Mouse (Mus musculus) limb, embryonic 14.5 days (tissue): ENCODE measurements around the gene Dab2ip. TPM values are rescaled to one million over a fixed set of nuclear protein-coding genes. Genes with fewer than 3 reads are reported as not detected.

Source experiments
- ATAC-seq: fragments of 200-750 bp; cut with Nextera tagmentation; 2 replicates; pipeline ENCODE4 v1.8.0; 2017; ENCODE audit warnings: low read depth, moderate number of reproducible peaks, moderate TSS enrichment; ENCODE audit not compliant: low FRiP score
- DNase-seq: peaks from one replicate; pipeline ENCODE4 v3.0.0-alpha.2; 2015; ENCODE audit warnings: low spot score
- H3K27ac ChIP-seq: fragments of 300-500 bp; sonication (generic); replicated peaks from 2 replicates; pipeline ENCODE4 v1.5.1; 2014; ENCODE audit warnings: low read depth, mild to moderate bottlenecking, low read length, moderate library complexity, mixed read lengths
- H3K27me3 ChIP-seq: fragments of 300-500 bp; sonication (generic); 2 replicates; pipeline ENCODE4 v1.6.1; 2014; ENCODE audit warnings: low read length, mixed read lengths; ENCODE audit not compliant: control insufficient read depth, insufficient read depth
- H3K36me3 ChIP-seq: fragments of 300-500 bp; sonication (generic); 2 replicates; pipeline ENCODE4 v1.6.1; 2014; ENCODE audit warnings: mild to moderate bottlenecking, low read length, moderate library complexity, mixed read lengths; ENCODE audit not compliant: control insufficient read depth, insufficient read depth
- H3K4me1 ChIP-seq: fragments of 300-500 bp; sonication (generic); 2 replicates; pipeline ENCODE4 v1.6.1; 2014; ENCODE audit warnings: antibody characterized with exemption, low read length, mixed read lengths; ENCODE audit not compliant: control insufficient read depth, insufficient read depth
- H3K4me2 ChIP-seq: fragments of 300-500 bp; sonication (generic); replicated peaks from 2 replicates; pipeline ENCODE4 v1.6.1; 2014; ENCODE audit warnings: low read depth, mild to moderate bottlenecking, low read length, moderate library complexity; ENCODE audit not compliant: severe bottlenecking
- H3K4me3 ChIP-seq: fragments of 300-500 bp; sonication (generic); replicated peaks from 2 replicates; pipeline ENCODE4 v1.5.1; 2014; ENCODE audit warnings: low read length
- H3K9ac ChIP-seq: fragments of 300-500 bp; sonication (generic); 2 replicates; pipeline ENCODE4 v1.6.1; 2014; ENCODE audit warnings: mild to moderate bottlenecking, low read depth, low read length, moderate library complexity; ENCODE audit not compliant: severe bottlenecking
- H3K9me3 ChIP-seq: fragments of 300-500 bp; sonication (generic); 2 replicates; pipeline ENCODE4 v1.6.1; 2016; ENCODE audit warnings: low read length; ENCODE audit not compliant: control insufficient read depth
- POLR2A ChIP-seq: fragments of 200-500 bp; IDR thresholded peaks from 2 replicates; pipeline ENCODE4 v1.8.0; 2012; ENCODE audit warnings: inconsistent platforms, mild to moderate bottlenecking, moderate library complexity, borderline replicate concordance; ENCODE audit not compliant: insufficient read depth, insufficient read length; ENCODE audit errors: extremely low read depth
- WGBS: fragments of 180-500 bp; shearing (Covaris S2); extraction: QIAGEN DNeasy Blood & Tissue Kit; methylation state at CpG from one replicate; pipeline ENCODE4 v1.1.7; 2014; 5-methylcytosine and 5-hydroxymethylcytosine counted together
- polyA plus RNA-seq, 2 experiments: library from polyadenylated mRNA; depleted of rRNA in 1 of 2; stranded (reverse) in 1 of 2; unstranded in 1 of 2; fragments of >200 nt; fragmentation: Nextera tagmentation in 1 of 2; extraction: Ambion mirVana in 1 of 2; gene quantifications; 2 replicates each; pipeline versions ENCODE4 v1.2.1 to v1.2.3; 2012 to 2014

Gene Dab2ip
- polyA plus RNA-seq, 2 experiments = 62.2 to 69.8 TPM

DNA sequence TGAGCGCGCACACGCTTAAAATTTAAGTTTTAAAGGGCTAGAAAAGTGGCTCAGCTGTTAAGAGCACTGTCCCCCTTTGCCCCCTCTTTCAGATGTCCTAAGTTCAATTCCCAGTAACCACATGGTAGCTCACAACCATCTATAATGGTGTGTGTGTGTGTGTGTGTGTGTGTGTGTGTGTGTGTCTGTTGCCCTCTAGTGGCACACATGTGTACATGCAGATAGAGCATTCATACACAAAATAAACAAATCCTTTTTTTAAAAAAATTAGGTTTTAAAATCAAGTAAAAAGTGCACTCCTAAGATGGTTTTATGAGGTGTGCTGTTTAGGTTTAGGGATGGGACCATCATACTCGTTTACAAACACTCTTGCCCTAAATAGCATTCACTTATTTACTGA lies 45.8 kb upstream of the Dab2ip start:
- Histone ChIP-seq H3K9me3 (no peaks in the 10 kb centered on the region), H3K4me3 (no peak overlapping the region), H3K9ac (no peak overlapping the region), H3K4me1 (peaks cover 54% of the 10 kb centered on the region), H3K4me2 (no peak overlapping the region), H3K36me3 (no peaks in the 10 kb centered on the region), H3K27me3 (no peaks in the 10 kb centered on the region), H3K27ac (no peak overlapping the region)
- ATAC-seq (no peak), DNase-seq (no peak)
- WGBS = 94% methylated on average over 4 of the region's 4 CpGs
- no peak for TF ChIP-seq POLR2A

DNA sequence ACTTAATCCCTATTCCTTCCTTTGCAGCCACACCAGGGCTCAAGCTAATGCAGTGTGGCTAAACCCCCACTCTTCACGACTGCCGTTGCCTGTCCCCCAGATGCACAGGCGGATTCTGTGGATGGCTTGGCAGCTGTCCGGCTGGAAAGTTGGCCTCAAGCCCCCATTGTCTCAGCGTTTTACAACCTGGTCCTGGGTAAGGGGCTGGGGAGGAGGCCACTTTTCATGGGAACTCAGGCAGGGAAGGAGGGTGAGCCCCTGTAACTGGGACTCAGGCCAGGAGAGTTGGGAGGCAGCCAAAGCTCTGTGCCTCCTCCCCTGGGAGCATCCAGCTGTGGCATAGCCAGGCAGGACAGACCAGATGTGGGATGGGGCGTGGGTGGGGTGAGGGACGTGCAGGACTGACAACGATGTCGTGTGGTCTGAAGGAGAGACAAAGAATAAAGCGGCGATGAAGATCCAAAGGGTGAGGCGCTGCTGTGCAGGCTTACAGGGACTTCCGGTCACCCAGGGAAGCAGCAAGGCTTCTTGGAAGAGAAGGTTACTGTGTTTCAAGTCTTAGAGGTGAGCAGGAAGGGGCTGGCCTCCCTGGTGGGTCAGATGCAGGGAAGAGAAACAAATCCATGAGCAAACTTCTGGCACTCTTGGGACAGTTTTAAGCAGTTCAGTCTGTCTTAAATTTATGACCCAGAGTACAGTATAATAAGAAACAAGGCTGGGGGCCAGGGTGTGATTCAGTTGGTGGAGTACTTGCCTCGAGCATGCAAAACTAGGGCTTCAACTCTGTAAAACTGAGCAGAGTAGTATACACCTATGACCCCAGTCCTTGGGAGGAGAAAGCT lies 43.8 kb upstream of the Dab2ip start:
- H3K27ac ChIP-seq = peak overlapping the region; percentile 95
- peak overlapping the region; percentile 31; the same call in 1 of the 2 replicates for H3K9ac ChIP-seq
- H3K4me3 ChIP-seq = no peak overlapping the region
- no peak for TF ChIP-seq POLR2A
- H3K4me1 ChIP-seq = peaks cover 38% of the 10 kb centered on the region
- peaks cover 3% of the 10 kb centered on the region; the same call in 1 of the 2 replicates for H3K9me3 ChIP-seq
- ATAC-seq = peak; percentile 90
- H3K36me3 ChIP-seq = no peaks in the 10 kb centered on the region
- peak overlapping the region; percentile 37 for H3K4me2 ChIP-seq
- DNase-seq = peak; percentile 95
- no peaks in the 10 kb centered on the region for H3K27me3 ChIP-seq
- WGBS = 10% methylated on average over 14 of the region's 14 CpGs

DNA sequence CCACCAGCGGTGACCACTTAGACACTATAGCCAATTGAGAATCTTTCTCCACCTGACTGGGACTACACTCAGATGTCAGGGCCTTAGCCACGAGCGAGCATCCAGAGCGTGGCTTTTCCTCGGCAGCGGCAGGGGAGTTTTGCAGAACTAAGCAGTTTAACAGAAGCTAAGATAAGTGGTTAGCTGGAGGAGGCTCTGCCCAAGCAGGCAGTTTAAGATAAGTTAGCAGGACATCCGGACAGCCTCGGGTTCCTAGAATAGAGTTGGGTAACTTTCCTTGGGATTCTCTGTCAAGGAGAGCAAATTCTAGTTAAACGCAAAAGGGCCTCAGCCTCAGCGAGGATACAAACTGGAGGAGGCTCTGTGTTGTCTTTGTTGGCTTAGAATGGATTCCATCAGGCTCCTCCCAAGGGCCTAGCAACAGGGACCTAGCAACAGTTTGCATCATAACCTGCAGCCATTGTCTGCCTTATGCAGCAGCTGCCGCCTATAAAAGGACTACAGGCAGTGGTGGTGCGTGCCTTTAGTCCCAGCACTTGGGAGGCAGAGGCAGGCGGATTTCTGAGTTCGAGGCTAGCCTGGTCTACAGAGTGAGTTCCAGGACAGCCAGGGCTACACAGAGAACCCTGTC lies 31.3 kb upstream of the Dab2ip start:
- ATAC-seq (no peak), DNase-seq (no peak)
- H3K4me2 ChIP-seq = no peak overlapping the region
- no peaks in the 10 kb centered on the region for H3K4me1 ChIP-seq
- WGBS = 87% methylated on average over 14 of the region's 14 CpGs
- H3K27ac ChIP-seq = no peak overlapping the region
- H3K9me3 ChIP-seq = no peaks in the 10 kb centered on the region
- TF ChIP-seq POLR2A = no peak
- no peaks in the 10 kb centered on the region for H3K27me3 ChIP-seq
- H3K9ac ChIP-seq = no peak overlapping the region
- no peak overlapping the region for H3K4me3 ChIP-seq
- no peaks in the 10 kb centered on the region for H3K36me3 ChIP-seq

DNA sequence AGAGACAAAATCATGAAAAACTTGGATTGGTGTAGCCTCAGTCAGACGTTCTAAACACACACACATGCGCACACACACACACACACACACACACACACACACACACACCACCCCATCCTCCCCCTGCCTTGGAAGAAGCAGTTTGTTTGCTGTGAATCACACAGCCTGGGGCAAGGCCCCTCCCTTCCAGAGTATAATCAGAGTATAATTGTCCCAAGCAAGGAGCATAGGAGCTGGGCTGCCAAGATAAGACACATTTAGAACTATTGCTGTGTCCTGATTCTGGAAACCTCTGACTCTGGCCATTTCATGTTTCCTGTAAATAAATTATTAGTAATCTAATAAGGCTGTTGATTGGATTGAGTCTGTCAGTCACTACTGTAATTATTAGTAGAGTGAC lies 29.0 kb upstream of the Dab2ip start:
- DNase-seq (no peak), ATAC-seq (no peak)
- H3K9ac ChIP-seq = no peak overlapping the region
- no peak overlapping the region for H3K27ac ChIP-seq
- no peak for TF ChIP-seq POLR2A
- H3K4me2 ChIP-seq = no peak overlapping the region
- no peaks in the 10 kb centered on the region for H3K36me3 ChIP-seq
- 80% methylated on average over 2 of the region's 2 CpGs for WGBS
- no peaks in the 10 kb centered on the region for H3K27me3 ChIP-seq
- H3K4me1 ChIP-seq = no peaks in the 10 kb centered on the region
- no peak overlapping the region for H3K4me3 ChIP-seq
- no peaks in the 10 kb centered on the region for H3K9me3 ChIP-seq

GRCm38 (mm10) chr2:35529856-35530255 lies 28.2 kb upstream of the Dab2ip start:
- Histone ChIP-seq H3K4me2 (no peak overlapping the region), H3K9me3 (no peaks in the 10 kb centered on the region), H3K4me3 (no peak overlapping the region), H3K27me3 (no peaks in the 10 kb centered on the region), H3K9ac (no peak overlapping the region), H3K4me1 (no peaks in the 10 kb centered on the region), H3K36me3 (no peaks in the 10 kb centered on the region), H3K27ac (no peak overlapping the region)
- no peak for DNase-seq
- TF ChIP-seq POLR2A = no peak
- 59% methylated on average over 4 of the region's 4 CpGs for WGBS
- ATAC-seq = no peak
